Mouse (Mus musculus): ENCODE measurements around the gene Slco4a1. TPM values are rescaled to one million over a fixed set of nuclear protein-coding genes. Genes with fewer than 3 reads are reported as not detected.

Gene Slco4a1
- polyA plus RNA-seq, 1 experiment, result 15.6 TPM

- no peak for TF ChIP-seq CTCF (IDR thresholded peaks at IDR 0.05; ENCODE audit: control insufficient read depth, insufficient read depth, low read length)
- TF ChIP-seq POLR2A (IDR thresholded peaks at IDR 0.05; ENCODE audit: borderline replicate concordance, control insufficient read depth, low read depth, low read length), result no peak
- H3K4me3 ChIP-seq (replicated peaks; ENCODE audit: control insufficient read depth, low read depth, low read length), result no peak overlapping the region
- no peak overlapping the region for H3K27ac ChIP-seq (ENCODE audit: control insufficient read depth, insufficient read depth, low read depth, low read length, poor library complexity)
- WGBS, result 83% methylated on average over 8 of the region's 8 CpGs
- no peaks in the 10 kb centered on the region; the same call in 1 of the 2 replicates for H3K4me1 ChIP-seq (ENCODE audit: control insufficient read depth, insufficient read depth, low read length)
Observed at GRCm38 (mm10) chr2:180427073-180427472, 29.0 kb upstream of the Slco4a1 start.

- TF ChIP-seq POLR2A (IDR thresholded peaks at IDR 0.05; ENCODE audit: borderline replicate concordance, control insufficient read depth, low read depth, low read length) (no peak), CTCF (IDR thresholded peaks at IDR 0.05; ENCODE audit: control insufficient read depth, insufficient read depth, low read length) (no peak)
- Histone ChIP-seq H3K27ac (ENCODE audit: control insufficient read depth, insufficient read depth, low read depth, low read length, poor library complexity) (no peak overlapping the region), H3K4me1 (ENCODE audit: control insufficient read depth, insufficient read depth, low read length) (no peaks in the 10 kb centered on the region; the same call in 1 of the 2 replicates), H3K4me3 (replicated peaks; ENCODE audit: control insufficient read depth, low read depth, low read length) (no peak overlapping the region)
- 28% methylated on average over 2 of the region's 2 CpGs for WGBS
Observed at GRCm38 (mm10) chr2:180428331-180428730, 27.7 kb upstream of the Slco4a1 start.

- Histone ChIP-seq H3K27ac (ENCODE audit: control insufficient read depth, insufficient read depth, low read depth, low read length, poor library complexity) (peak overlapping the region; percentile 10; the same call in 1 of the 2 replicates), H3K4me3 (replicated peaks; ENCODE audit: control insufficient read depth, low read depth, low read length) (no peak overlapping the region), H3K4me1 (ENCODE audit: control insufficient read depth, insufficient read depth, low read length) (peaks cover 4% of the 10 kb centered on the region)
- 17% methylated on average over 11 of the region's 11 CpGs for WGBS
- TF ChIP-seq POLR2A (IDR thresholded peaks at IDR 0.05; ENCODE audit: borderline replicate concordance, control insufficient read depth, low read depth, low read length) (no peak), CTCF (IDR thresholded peaks at IDR 0.05; ENCODE audit: control insufficient read depth, insufficient read depth, low read length) (no peak)
Observed at GRCm38 (mm10) chr2:180430648-180431047, 25.4 kb upstream of the Slco4a1 start.

- 23% methylated on average over 10 of the region's 10 CpGs for WGBS
Observed at GRCm38 (mm10) chr2:180432042-180432668, 23.9 kb upstream of the Slco4a1 start.

GRCm38 (mm10) chr2:180432751-180433150 is 23.3 kb upstream of the Slco4a1 start:
- H3K4me3 ChIP-seq (replicated peaks; ENCODE audit: control insufficient read depth, low read depth, low read length), result no peak overlapping the region
- H3K4me1 ChIP-seq (ENCODE audit: control insufficient read depth, insufficient read depth, low read length), result peaks cover 10% of the 10 kb centered on the region
- WGBS, result 75% methylated on average over 10 of the region's 10 CpGs
- TF ChIP-seq POLR2A (IDR thresholded peaks at IDR 0.05; ENCODE audit: borderline replicate concordance, control insufficient read depth, low read depth, low read length) (no peak), CTCF (IDR thresholded peaks at IDR 0.05; ENCODE audit: control insufficient read depth, insufficient read depth, low read length) (no peak)
- H3K27ac ChIP-seq (ENCODE audit: control insufficient read depth, insufficient read depth, low read depth, low read length, poor library complexity), result no peak overlapping the region

More at GRCm38 (mm10) chr2:180432042-180432668, 23.9 kb upstream of the Slco4a1 start:
- Histone ChIP-seq H3K27ac (ENCODE audit: control insufficient read depth, insufficient read depth, low read depth, low read length, poor library complexity) (no peak overlapping the region), H3K4me3 (replicated peaks; ENCODE audit: control insufficient read depth, low read depth, low read length) (no peak overlapping the region), H3K4me1 (ENCODE audit: control insufficient read depth, insufficient read depth, low read length) (peaks cover 6% of the 10 kb centered on the region)
- peak; percentile 81 for TF ChIP-seq CTCF (IDR thresholded peaks at IDR 0.05; ENCODE audit: control insufficient read depth, insufficient read depth, low read length)
- no peak for TF ChIP-seq POLR2A (IDR thresholded peaks at IDR 0.05; ENCODE audit: borderline replicate concordance, control insufficient read depth, low read depth, low read length)

- WGBS, result 45% methylated on average over 7 of the region's 7 CpGs
- TF ChIP-seq POLR2A (IDR thresholded peaks at IDR 0.05; ENCODE audit: borderline replicate concordance, control insufficient read depth, low read depth, low read length) (no peak), CTCF (IDR thresholded peaks at IDR 0.05; ENCODE audit: control insufficient read depth, insufficient read depth, low read length) (no peak)
- Histone ChIP-seq H3K27ac (ENCODE audit: control insufficient read depth, insufficient read depth, low read depth, low read length, poor library complexity) (no peak overlapping the region), H3K4me1 (ENCODE audit: control insufficient read depth, insufficient read depth, low read length) (peaks cover 13% of the 10 kb centered on the region), H3K4me3 (replicated peaks; ENCODE audit: control insufficient read depth, low read depth, low read length) (no peak overlapping the region)
Observed at GRCm38 (mm10) chr2:180433350-180433749, 22.7 kb upstream of the Slco4a1 start.

- Histone ChIP-seq H3K27ac (ENCODE audit: control insufficient read depth, insufficient read depth, low read depth, low read length, poor library complexity) (peak overlapping the region; percentile 20; the same call in 1 of the 2 replicates), H3K4me1 (ENCODE audit: control insufficient read depth, insufficient read depth, low read length) (peaks cover 18% of the 10 kb centered on the region), H3K4me3 (replicated peaks; ENCODE audit: control insufficient read depth, low read depth, low read length) (no peak overlapping the region)
- no peak for TF ChIP-seq CTCF (IDR thresholded peaks at IDR 0.05; ENCODE audit: control insufficient read depth, insufficient read depth, low read length)
- no peak for TF ChIP-seq POLR2A (IDR thresholded peaks at IDR 0.05; ENCODE audit: borderline replicate concordance, control insufficient read depth, low read depth, low read length)
- WGBS, result 48% methylated on average over 4 of the region's 4 CpGs
Observed at GRCm38 (mm10) chr2:180435341-180435926, 20.6 kb upstream of the Slco4a1 start.

GRCm38 (mm10) chr2:180437149-180437864 is 18.7 kb upstream of the Slco4a1 start:
- peak overlapping the region; percentile 56 for H3K27ac ChIP-seq (ENCODE audit: control insufficient read depth, insufficient read depth, low read depth, low read length, poor library complexity)
- H3K4me1 ChIP-seq (ENCODE audit: control insufficient read depth, insufficient read depth, low read length), result peaks cover 25% of the 10 kb centered on the region
- WGBS, result 3% methylated on average over 5 of the region's 5 CpGs

More at GRCm38 (mm10) chr2:180437149-180437864, 18.7 kb upstream of the Slco4a1 start:
- no peak for TF ChIP-seq POLR2A (IDR thresholded peaks at IDR 0.05; ENCODE audit: borderline replicate concordance, control insufficient read depth, low read depth, low read length)
- no peak for TF ChIP-seq CTCF (IDR thresholded peaks at IDR 0.05; ENCODE audit: control insufficient read depth, insufficient read depth, low read length)
- no peak overlapping the region for H3K4me3 ChIP-seq (replicated peaks; ENCODE audit: control insufficient read depth, low read depth, low read length)

All from bone marrow, adult 2 months (tissue).